Mouse (Mus musculus) forebrain, embryonic 10.5 days (tissue): ENCODE results near the gene Ccdc173. TPM values are rescaled to one million over a fixed set of nuclear protein-coding genes. Genes with fewer than 3 reads are reported as not detected.
"Not testable (repeated sequence)": the region's sequence is repeated elsewhere in the genome, so short reads cannot be mapped to it uniquely, and the experiment has no call there.

Experiments used
- DNase-seq: peaks from one replicate; pipeline ENCODE4 v3.0.0-alpha.2; 2017; ENCODE audit warnings: low spot score; ENCODE audit errors: extremely low spot score
- H3K27ac ChIP-seq: fragments of 300-500 bp; sonication (generic); 2 replicates; pipeline ENCODE4 v1.5.1; 2016; ENCODE audit warnings: mild to moderate bottlenecking
- H3K27me3 ChIP-seq: fragments of 300-500 bp; sonication (generic); 2 replicates; pipeline ENCODE4 v1.6.1; 2016; ENCODE audit warnings: mild to moderate bottlenecking; ENCODE audit not compliant: poor library complexity, severe bottlenecking
- H3K36me3 ChIP-seq: fragments of 300-500 bp; sonication (generic); replicated peaks from 2 replicates; pipeline ENCODE4 v1.6.1; 2016; ENCODE audit warnings: mild to moderate bottlenecking, moderate library complexity
- H3K4me1 ChIP-seq: fragments of 300-500 bp; sonication (generic); 2 replicates; pipeline ENCODE4 v1.6.1; 2016
- H3K4me3 ChIP-seq: fragments of 300-500 bp; sonication (generic); 2 replicates; pipeline ENCODE4 v1.5.1; 2016; ENCODE audit warnings: mild to moderate bottlenecking, moderate library complexity
- H3K9me3 ChIP-seq: fragments of 300-500 bp; sonication (generic); 2 replicates; pipeline ENCODE4 v1.6.1; 2016; ENCODE audit warnings: mild to moderate bottlenecking, moderate library complexity
- WGBS: fragments of 180-500 bp; shearing (Covaris S2); methylation state at CpG from one replicate; pipeline ENCODE4 v1.1.7; 2016; 5-methylcytosine and 5-hydroxymethylcytosine counted together
- polyA plus RNA-seq: library from polyadenylated mRNA; unstranded; fragments of >200 nt; fragmentation: Nextera tagmentation; extraction: Ambion mirVana; gene quantifications from 2 replicates; pipeline ENCODE4 v1.2.1, GENCODE M21; 2016

Gene Ccdc173
- polyA plus RNA-seq, 1 experiment from 2014 or later, result 2.9 TPM

DNA sequence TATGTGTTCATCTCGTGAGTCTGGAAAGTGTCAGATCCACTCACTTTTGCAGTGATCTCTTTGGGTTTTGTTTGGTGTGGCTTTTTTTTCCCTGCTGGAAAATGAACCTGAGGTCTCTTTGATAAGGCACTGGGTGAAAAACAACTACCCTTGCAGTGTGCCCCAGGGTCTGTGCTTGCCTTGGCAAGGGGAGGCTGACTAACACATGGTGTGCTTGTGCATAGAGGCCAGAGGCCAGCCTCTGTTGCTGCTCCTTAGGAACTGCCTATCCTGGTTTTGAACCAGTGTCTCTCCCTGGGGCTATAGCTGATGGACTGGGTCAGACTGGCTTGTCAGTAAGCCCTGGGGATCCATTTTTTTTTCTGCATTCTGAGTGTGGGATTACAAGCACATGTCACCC is 30.8 kb upstream of the Ccdc173 start:
- Histone ChIP-seq H3K27ac (no peak overlapping the region), H3K36me3 (peaks cover 11% of the 10 kb centered on the region), H3K27me3 (no peaks in the 10 kb centered on the region), H3K4me1 (peaks cover 24% of the 10 kb centered on the region), H3K4me3 (no peak overlapping the region), H3K9me3 (no peaks in the 10 kb centered on the region)
- WGBS, result 84% methylated on average over 1 of the region's 1 CpGs
- DNase-seq, result no peak

DNA sequence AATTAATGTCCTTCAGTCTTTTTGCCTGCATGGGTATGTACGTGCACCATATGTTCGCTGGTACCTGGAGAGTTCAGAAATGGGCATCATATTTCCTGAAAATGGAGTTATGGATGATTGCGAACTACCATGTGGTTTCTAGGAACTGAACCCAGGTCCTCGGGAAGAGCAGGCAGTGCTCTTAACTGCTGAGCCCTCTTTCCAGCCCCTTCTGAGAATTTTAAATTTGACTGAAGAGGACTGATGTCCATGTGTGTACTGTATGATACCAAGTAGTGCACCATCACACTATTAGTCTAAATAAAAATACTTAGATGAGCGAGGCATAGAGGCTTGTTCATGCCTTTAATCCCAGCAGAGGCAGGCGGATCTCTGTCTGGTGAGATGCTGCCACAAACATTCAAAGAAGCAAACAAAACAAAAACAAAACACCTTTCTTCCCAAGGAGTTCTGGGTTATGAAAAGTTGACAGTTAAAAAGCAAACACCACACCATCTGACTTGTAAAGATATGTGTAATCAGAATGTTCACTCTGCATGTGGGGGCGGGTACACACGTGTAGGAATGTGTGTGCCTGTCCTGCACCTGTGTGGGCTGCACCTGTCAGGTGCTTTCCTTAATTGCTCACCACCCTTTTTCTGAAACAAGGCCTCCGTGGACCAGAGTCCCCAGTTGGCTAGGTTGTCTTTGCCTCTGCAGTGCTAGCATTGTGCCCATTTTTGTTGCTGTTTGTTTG is 29.1 kb upstream of the Ccdc173 start:
- H3K27ac ChIP-seq, result no peak overlapping the region
- no peak for DNase-seq

DNA sequence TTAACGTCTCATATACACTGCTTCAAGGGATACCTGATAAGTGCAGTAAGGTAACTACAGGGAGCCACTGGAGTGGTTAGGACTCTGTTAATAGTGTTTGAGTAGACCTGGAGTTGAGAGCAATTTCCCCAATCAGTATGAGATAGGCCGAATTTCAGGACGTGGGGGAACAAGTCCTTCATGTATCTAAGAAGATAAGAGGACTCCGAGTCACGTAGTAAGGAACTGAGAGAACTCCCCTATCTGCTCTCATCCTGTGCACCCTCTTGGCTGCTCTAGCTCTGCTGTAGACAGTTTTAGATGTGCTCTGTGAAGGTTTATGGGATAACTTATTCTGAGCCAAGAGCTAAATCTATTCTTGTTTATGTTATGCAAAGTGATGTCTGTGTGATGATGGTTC is 27.2 kb upstream of the Ccdc173 start:
- Histone ChIP-seq H3K4me3 (no peak overlapping the region), H3K4me1 (peaks cover 1% of the 10 kb centered on the region), H3K27ac (no peak overlapping the region), H3K9me3 (no peaks in the 10 kb centered on the region), H3K36me3 (no peaks in the 10 kb centered on the region), H3K27me3 (no peaks in the 10 kb centered on the region)
- WGBS, result 88% methylated on average over 5 of the region's 5 CpGs
- DNase-seq, result no peak

More for the DNA sequence above, 29.1 kb upstream of the Ccdc173 start:
- H3K27me3 ChIP-seq, result no peaks in the 10 kb centered on the region
- 85% methylated on average over 9 of the region's 9 CpGs for WGBS
- no peaks in the 10 kb centered on the region for H3K36me3 ChIP-seq
- peaks cover 17% of the 10 kb centered on the region for H3K4me1 ChIP-seq
- H3K9me3 ChIP-seq, result no peaks in the 10 kb centered on the region
- H3K4me3 ChIP-seq, result no peak overlapping the region

DNA sequence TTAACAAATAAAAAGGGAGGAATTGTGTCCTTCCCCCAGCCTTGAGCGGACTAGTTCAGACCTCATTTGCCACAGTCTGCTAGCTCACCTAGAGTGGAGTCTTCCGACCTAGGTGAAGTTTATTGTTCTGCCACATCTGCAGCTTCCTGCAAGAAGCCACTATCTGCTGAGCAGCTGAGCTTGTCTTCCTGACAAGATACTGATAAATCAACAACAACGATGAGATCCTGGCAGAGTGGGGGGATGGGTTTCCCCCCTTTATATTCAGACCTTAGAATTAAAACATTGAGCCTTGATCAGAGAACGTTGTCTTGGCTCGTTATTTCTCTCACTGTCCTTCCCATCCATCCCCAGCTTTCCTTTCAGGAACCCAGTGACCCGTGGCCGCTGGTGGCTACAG is 22.0 kb upstream of the Ccdc173 start:
- H3K27me3 ChIP-seq, H3K36me3 ChIP-seq, DNase-seq, H3K9me3 ChIP-seq, H3K4me3 ChIP-seq, H3K27ac ChIP-seq: not testable (repeated sequence)
- H3K4me1 ChIP-seq, result peaks cover 17% of the 10 kb centered on the region; the same call in 1 of the 2 replicates
- 73% methylated on average over 7 of the region's 7 CpGs for WGBS

DNA sequence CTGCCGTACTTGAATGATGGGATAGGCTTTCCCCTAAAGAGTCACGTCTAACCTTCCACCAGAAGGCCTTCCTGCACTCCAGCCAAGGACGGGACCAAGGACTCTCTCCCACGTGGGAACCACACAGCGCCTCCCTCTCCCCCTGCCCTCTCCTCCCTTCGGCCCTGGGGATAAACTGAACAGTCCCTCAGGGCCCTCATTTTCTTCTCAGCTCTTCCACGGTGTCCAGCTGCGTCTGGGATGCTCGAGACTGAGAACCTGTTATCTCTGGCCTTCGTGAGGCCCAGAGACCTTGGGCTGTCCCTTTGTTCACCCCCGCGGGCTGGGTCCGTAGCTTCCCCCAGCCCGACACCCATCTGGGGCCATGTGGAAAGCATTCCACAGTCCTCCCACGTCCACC is 20.8 kb upstream of the Ccdc173 start:
- H3K27me3 ChIP-seq, result no peaks in the 10 kb centered on the region
- no peak for DNase-seq
- H3K27ac ChIP-seq, result no peak overlapping the region
- no peak overlapping the region for H3K4me3 ChIP-seq
- peaks cover 17% of the 10 kb centered on the region; the same call in 1 of the 2 replicates for H3K4me1 ChIP-seq
- H3K36me3 ChIP-seq, result no peaks in the 10 kb centered on the region
- WGBS, result 74% methylated on average over 15 of the region's 15 CpGs
- H3K9me3 ChIP-seq, result no peaks in the 10 kb centered on the region

DNA sequence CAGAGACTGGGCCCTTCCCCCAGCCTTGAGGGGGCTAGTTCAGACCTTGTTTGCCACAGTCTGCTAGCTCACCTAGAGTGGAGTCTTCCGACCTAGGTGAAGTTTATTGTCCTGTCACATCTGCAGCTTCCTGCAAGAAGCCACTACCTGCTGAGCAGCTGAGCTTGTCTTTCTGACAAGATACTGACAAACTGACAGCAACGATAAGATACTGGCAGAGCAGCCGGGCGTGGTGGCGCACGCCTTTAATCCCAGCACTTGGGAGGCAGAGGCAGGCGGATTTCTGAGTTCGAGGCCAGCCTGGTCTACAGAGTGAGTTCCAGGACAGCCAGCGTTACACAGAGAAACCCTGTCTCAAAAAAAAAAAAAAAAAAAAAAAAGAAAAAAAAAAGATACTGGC is 15.3 kb upstream of the Ccdc173 start:
- WGBS, result 89% methylated on average over 9 of the region's 9 CpGs
- not testable (repeated sequence) for H3K27ac ChIP-seq, H3K27me3 ChIP-seq, H3K9me3 ChIP-seq, H3K4me3 ChIP-seq, DNase-seq, H3K36me3 ChIP-seq
- peaks cover 20% of the 10 kb centered on the region for H3K4me1 ChIP-seq

DNA sequence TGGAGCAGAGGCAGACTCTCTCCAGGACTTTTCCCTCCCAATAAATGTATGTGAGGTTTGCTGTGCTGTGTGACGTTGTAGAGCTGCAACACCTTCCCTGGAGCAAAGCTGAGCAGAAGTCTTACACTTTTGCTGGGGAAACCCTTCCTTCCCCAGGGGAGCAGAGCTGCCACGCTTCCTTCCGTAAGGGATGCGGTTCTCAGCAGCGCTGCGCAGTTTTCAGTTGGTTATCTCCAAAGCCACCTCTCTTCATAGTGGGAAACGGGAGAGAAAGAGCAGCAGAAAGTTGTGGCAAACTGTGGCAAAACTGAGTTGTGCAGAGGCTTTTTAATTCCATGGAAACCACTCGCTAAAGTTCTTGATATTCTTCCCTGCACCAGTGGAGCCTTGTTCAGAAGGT is 14.4 kb upstream of the Ccdc173 start:
- Histone ChIP-seq H3K4me3 (no peak overlapping the region), H3K4me1 (peaks cover 13% of the 10 kb centered on the region), H3K27ac (no peak overlapping the region), H3K36me3 (no peaks in the 10 kb centered on the region), H3K27me3 (no peaks in the 10 kb centered on the region), H3K9me3 (peaks cover 4% of the 10 kb centered on the region; the same call in 1 of the 2 replicates)
- 69% methylated on average over 8 of the region's 8 CpGs for WGBS
- no peak for DNase-seq

DNA sequence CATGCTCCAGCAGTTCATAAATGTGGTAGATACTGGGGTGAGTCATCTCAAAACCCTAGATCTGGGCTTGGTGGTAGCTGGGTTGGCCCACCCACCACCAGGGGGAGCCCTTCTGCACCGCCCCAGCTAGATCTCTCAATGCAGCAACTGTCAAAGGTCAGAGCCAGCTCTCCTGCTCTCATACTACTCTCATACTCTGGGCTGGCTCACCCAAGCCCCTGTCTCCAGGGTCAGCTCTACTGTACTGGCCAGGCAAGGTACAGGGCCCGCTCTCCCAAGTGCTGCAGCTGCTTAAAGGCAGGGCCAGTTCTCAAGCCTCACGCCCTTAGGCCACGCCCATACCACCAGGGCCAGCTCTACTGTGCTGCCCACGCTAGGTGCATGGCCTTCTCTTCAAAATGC is 13.5 kb upstream of the Ccdc173 start:
- 0 out of 2 replicates have a peak overlapping the region, but pooled peaks have one; percentile 16 for H3K4me3 ChIP-seq
- H3K27me3 ChIP-seq, result no peaks in the 10 kb centered on the region
- H3K4me1 ChIP-seq, result peaks cover 8% of the 10 kb centered on the region
- DNase-seq, result peak; percentile 38
- no peak overlapping the region for H3K27ac ChIP-seq
- H3K9me3 ChIP-seq, result peaks cover 4% of the 10 kb centered on the region; the same call in 1 of the 2 replicates
- WGBS, result 66% methylated on average over 5 of the region's 5 CpGs
- H3K36me3 ChIP-seq, result peaks cover 2% of the 10 kb centered on the region

DNA sequence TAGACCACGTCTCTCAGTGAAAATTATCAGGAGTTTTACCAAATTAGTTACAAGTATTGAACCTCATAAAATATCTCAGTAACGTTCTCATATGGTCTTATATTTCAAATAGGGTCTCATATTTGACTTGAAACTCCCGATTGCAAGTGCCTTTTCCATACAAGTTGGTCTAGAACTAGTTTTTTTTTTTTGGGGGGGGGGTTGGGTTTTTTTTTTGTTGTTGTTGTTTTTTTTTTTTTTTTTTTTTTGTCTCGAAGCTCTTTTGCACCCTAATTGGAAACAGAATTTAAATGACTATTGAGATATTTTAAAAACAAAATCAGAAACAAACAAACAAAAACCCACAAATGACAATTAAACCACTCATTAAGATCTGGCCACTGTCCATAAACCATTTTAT is 1.3 kb upstream of the Ccdc173 start:
- Histone ChIP-seq H3K4me3 (peak overlapping the region; percentile 76; the same call in 1 of the 2 replicates), H3K27me3 (no peaks in the 10 kb centered on the region), H3K27ac (no peak overlapping the region), H3K4me1 (peaks cover 23% of the 10 kb centered on the region), H3K36me3 (peaks cover 38% of the 10 kb centered on the region), H3K9me3 (no peaks in the 10 kb centered on the region)
- 77% methylated on average over 4 of the region's 4 CpGs for WGBS
- DNase-seq, result no peak

DNA sequence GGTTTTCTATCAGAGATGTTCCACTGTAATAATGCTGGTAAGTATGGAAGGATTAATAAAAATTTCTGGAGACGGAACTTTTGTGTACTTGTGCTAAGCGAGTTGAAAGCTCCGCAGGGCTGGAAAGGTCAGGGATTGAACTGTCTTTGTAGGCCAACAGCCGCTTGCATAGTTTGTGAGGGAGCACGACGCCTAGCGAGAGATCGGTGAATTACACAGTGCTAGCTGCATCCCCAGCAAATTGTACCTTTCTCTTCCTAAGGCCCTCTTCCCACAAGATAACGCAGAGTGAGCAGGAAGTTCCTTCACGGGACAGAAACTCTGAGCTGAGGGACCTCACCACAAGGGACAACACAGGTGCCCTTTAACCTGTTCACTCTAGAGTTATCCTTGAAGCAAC is 910 bp upstream of the Ccdc173 start:
- DNase-seq, result peak; percentile 87
- Histone ChIP-seq H3K4me1 (peaks cover 23% of the 10 kb centered on the region), H3K27ac (peak overlapping the region; percentile 90), H3K27me3 (no peaks in the 10 kb centered on the region), H3K9me3 (no peaks in the 10 kb centered on the region), H3K36me3 (peaks cover 34% of the 10 kb centered on the region), H3K4me3 (peak overlapping the region; percentile 76)
- WGBS, result 1% methylated on average over 10 of the region's 10 CpGs

DNA sequence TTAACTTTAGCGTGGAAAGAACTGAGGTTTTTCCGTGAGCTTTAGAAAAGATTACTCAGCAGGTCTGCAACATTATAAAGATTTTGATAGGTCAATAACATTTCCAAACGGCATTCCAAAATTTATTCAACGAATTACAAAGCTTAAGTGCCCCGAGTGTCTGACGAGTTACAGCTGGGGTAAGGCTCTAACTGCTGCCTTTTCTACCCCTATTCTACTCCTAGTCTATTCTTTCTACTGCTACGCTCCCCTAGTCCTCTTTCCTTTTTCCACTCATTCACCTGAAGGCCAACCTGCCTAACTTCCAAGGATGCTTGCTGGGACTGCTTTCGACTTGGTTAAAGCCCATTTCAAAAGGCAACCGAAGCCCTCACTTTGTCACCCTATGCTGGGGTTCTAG is 401 bp downstream of the Ccdc173 start:
- Histone ChIP-seq H3K9me3 (no peaks in the 10 kb centered on the region), H3K4me3 (peak overlapping the region; percentile 76), H3K27me3 (no peaks in the 10 kb centered on the region), H3K4me1 (peaks cover 23% of the 10 kb centered on the region), H3K27ac (peak overlapping the region; percentile 90), H3K36me3 (peaks cover 23% of the 10 kb centered on the region)
- DNase-seq, result no peak
- 35% methylated on average over 9 of the region's 9 CpGs for WGBS

DNA sequence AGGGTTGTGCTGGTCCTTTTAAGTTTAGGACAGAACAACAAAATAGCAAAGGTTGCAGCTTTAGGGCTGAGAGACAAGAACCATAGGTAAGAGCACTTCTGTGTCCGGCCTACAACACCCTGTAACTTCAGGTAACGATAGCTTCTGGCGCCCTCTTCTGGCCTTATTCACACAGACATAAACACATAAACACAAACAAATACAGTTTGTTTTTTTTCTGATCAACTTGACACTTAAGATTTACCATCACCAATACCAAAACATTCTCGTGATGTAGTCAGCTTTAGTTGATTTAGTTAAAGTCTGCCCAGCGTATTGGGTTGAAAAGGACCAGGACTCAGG is 10.6 kb downstream of the Ccdc173 start:
- Histone ChIP-seq H3K4me3 (no peak overlapping the region), H3K36me3 (peaks cover 23% of the 10 kb centered on the region), H3K27me3 (no peaks in the 10 kb centered on the region), H3K4me1 (no peaks in the 10 kb centered on the region), H3K9me3 (no peaks in the 10 kb centered on the region), H3K27ac (no peak overlapping the region)
- DNase-seq, result no peak
- WGBS, result 47% methylated on average over 5 of the region's 5 CpGs

DNA sequence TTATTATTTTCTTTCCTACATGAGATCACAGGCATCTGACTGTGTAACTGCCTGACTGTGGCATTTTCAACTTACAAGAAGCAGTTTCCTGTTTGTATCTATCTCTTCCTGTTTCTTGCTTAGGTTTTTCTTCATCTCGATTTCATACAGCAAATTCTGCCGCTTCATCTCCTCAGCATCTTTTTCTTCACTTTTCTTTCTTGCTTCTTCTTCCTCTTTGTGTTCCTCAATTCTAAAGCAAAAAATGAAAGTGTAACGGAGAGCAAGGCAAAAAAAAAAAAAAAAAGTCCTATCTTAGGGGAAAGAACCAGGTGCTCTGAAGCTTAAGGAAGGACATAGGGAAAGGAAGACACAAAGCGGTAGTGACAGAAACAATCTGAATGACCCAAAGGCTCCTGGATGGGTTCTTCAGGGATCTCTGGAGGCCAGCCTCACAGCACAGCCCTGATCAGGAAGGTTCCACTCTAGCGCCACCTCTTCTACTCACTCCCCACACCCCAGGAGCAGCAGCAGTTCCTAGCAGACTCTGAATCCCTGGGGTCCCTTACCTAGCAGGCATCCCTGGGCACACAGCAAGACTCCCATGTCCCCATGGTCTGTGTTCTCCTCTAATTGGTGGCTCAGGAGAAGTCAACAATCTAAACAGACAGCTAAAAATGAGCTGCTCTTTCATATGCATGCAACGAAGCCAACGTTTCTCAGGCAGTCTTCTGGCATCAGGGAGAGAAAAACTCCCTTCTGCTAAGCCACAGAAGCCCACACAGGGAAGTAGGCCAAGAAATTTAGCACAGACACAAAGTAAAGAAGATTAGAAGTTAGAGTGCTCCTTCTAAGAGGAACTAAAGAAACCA is 11.2 kb downstream of the Ccdc173 start:
- WGBS, result 78% methylated on average over 7 of the region's 7 CpGs
- H3K36me3 ChIP-seq, result peaks cover 29% of the 10 kb centered on the region

More for the DNA sequence above, 11.2 kb downstream of the Ccdc173 start:
- Histone ChIP-seq H3K27me3 (no peaks in the 10 kb centered on the region), H3K27ac (no peak overlapping the region), H3K9me3 (no peaks in the 10 kb centered on the region), H3K4me1 (no peaks in the 10 kb centered on the region), H3K4me3 (no peak overlapping the region)
- DNase-seq, result no peak
